Mouse (Mus musculus) midbrain, embryonic 13.5 days (tissue): ENCODE results near the gene Ppil3. TPM values are rescaled to one million over a fixed set of nuclear protein-coding genes. Genes with fewer than 3 reads are reported as not detected.

Experiments
- ATAC-seq: fragments of 200-750 bp; cut with Nextera tagmentation; 2 replicates; pipeline ENCODE4 v1.8.0; 2017; ENCODE audit warnings: mild to moderate bottlenecking, moderate TSS enrichment, moderate library complexity
- H3K27ac ChIP-seq: fragments of 300-500 bp; sonication (generic); 2 replicates; pipeline ENCODE4 v1.5.1; 2015; ENCODE audit warnings: inconsistent platforms, mild to moderate bottlenecking, moderate library complexity
- H3K27me3 ChIP-seq: fragments of 300-500 bp; sonication (generic); 2 replicates; pipeline ENCODE4 v1.6.1; 2015; ENCODE audit warnings: mild to moderate bottlenecking, inconsistent platforms
- H3K36me3 ChIP-seq: fragments of 300-500 bp; sonication (generic); 2 replicates; pipeline ENCODE4 v1.6.1; 2015; ENCODE audit warnings: mild to moderate bottlenecking, inconsistent platforms
- H3K4me1 ChIP-seq: fragments of 300-500 bp; sonication (generic); replicated peaks from 2 replicates; pipeline ENCODE4 v1.6.1; 2015; ENCODE audit warnings: inconsistent platforms
- H3K4me2 ChIP-seq: fragments of 300-500 bp; sonication (generic); replicated peaks from 2 replicates; pipeline ENCODE4 v1.6.1; 2015; ENCODE audit warnings: moderate library complexity, mild to moderate bottlenecking, inconsistent platforms
- H3K4me3 ChIP-seq: fragments of 300-500 bp; sonication (generic); replicated peaks from 2 replicates; pipeline ENCODE4 v1.5.1; 2015; ENCODE audit warnings: mild to moderate bottlenecking, inconsistent platforms
- H3K9ac ChIP-seq: fragments of 300-500 bp; sonication (generic); replicated peaks from 2 replicates; pipeline ENCODE4 v1.6.1; 2015; ENCODE audit warnings: mild to moderate bottlenecking, inconsistent platforms
- H3K9me3 ChIP-seq: fragments of 300-500 bp; sonication (generic); 2 replicates; pipeline ENCODE4 v1.6.1; 2016; ENCODE audit warnings: mild to moderate bottlenecking, inconsistent platforms
- WGBS: fragments of 180-500 bp; shearing (Covaris S2); methylation state at CpG from one replicate; pipeline ENCODE4 v1.1.7; 2015; 5-methylcytosine and 5-hydroxymethylcytosine counted together
- polyA plus RNA-seq: library from polyadenylated mRNA; unstranded; fragments of >200 nt; fragmentation: Nextera tagmentation; extraction: Ambion mirVana; gene quantifications from 2 replicates; pipeline ENCODE4 v1.2.1, GENCODE M21; 2015

Ppil3 gene
- polyA plus RNA-seq, 1 experiment from 2014 or later, result 53.7 TPM

DNA sequence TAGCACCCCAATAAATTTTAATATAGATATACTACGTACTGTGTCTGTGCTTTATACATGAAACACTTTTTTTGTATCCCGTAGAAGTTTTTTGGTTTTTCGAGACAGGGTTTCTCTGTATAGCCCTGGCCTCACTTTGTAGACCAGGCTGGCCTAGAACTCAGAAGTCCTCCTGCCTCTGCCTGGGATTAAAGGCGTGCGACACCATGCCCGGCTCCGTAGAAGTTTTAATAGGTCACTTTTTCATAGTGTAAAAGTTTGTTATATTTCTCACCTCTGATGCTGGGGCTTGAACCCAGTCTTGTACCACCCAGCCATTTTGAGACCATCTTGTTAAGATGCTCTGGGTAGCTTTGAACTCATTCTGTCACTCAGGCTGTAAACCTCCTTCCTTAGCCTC is 38.0 kb downstream of the Ppil3 start:
- Histone ChIP-seq H3K4me1 (no peaks in the 10 kb centered on the region), H3K27me3 (no peaks in the 10 kb centered on the region), H3K4me3 (no peak overlapping the region), H3K27ac (no peak overlapping the region), H3K9me3 (no peaks in the 10 kb centered on the region), H3K9ac (no peak overlapping the region), H3K36me3 (peaks cover 70% of the 10 kb centered on the region), H3K4me2 (no peak overlapping the region)
- WGBS, result 96% methylated on average over 7 of the region's 7 CpGs
- 0 out of 2 replicates have a peak, but pooled peaks have one; percentile 34 for ATAC-seq

DNA sequence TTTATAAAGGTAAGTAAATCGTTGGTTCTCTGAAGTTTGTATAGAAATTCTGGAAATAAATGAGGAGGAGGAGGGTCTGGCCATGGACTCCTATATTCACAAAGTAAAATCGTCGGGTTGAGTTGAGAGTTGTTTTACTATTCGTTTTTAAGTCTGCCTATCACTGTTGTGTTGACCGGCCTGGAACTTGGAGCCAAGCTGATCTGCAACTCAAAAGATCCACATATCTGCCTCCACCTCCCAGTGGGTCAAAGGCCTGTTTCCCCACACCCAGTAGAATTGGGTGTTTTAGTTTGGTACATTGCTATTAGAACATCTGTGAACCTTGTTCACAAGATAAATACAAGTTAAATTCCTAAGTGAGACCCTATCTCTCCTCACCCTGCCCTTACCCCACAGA is 41.5 kb downstream of the Ppil3 start:
- Histone ChIP-seq H3K27me3 (no peaks in the 10 kb centered on the region), H3K36me3 (peaks cover 72% of the 10 kb centered on the region), H3K4me2 (no peak overlapping the region), H3K27ac (no peak overlapping the region), H3K9me3 (no peaks in the 10 kb centered on the region), H3K9ac (no peak overlapping the region), H3K4me3 (no peak overlapping the region), H3K4me1 (no peaks in the 10 kb centered on the region)
- 90% methylated on average over 5 of the region's 5 CpGs for WGBS
- no peak for ATAC-seq

DNA sequence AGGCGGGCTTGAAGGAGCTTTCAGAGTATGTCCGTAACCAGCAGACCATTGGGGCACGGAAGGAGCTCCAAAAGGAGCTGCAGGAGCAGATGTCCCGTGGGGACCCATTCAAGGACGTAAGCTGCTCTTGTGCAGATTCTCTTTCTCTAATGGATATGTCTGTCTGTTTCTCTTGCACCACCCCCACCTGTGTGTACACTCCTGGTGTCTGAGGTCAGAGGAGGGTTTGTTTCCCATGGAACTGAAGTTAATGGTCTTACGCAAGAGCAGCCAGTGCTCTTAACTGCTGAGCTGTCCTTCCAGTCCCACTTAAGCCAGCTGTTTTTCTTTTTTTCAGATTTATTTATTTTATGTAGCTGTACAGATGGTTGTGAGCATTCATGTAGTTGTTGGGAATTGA is 43.9 kb downstream of the Ppil3 start:
- Histone ChIP-seq H3K27ac (no peak overlapping the region), H3K27me3 (no peaks in the 10 kb centered on the region), H3K36me3 (peaks cover 85% of the 10 kb centered on the region), H3K9me3 (no peaks in the 10 kb centered on the region), H3K4me2 (no peak overlapping the region), H3K4me3 (no peak overlapping the region), H3K4me1 (no peaks in the 10 kb centered on the region), H3K9ac (no peak overlapping the region)
- WGBS, result 93% methylated on average over 6 of the region's 6 CpGs
- no peak for ATAC-seq

DNA sequence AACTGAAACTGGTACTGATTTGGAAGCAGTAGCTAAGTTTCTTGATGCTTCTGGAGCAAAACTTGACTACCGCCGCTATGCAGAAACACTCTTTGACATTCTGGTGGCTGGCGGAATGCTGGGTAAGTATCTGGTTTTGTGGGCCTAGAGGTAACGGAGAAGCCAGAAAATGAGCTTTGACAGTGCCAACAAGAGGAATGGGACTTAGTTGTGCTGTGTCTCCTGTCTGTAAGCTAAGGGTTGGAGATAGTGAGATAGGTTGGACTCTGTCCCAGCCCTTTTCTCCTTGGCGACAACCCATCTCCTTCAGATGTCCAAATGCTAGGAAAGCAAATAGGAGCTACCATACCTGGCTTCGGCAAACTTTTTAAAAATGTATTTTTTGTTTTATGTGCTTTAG is 47.6 kb downstream of the Ppil3 start:
- WGBS, result 98% methylated on average over 6 of the region's 6 CpGs
- Histone ChIP-seq H3K4me3 (no peak overlapping the region), H3K4me2 (no peak overlapping the region), H3K9me3 (no peaks in the 10 kb centered on the region), H3K27ac (no peak overlapping the region), H3K36me3 (peaks cover 79% of the 10 kb centered on the region), H3K4me1 (peaks cover 14% of the 10 kb centered on the region), H3K9ac (no peak overlapping the region), H3K27me3 (no peaks in the 10 kb centered on the region)
- no peak for ATAC-seq

DNA sequence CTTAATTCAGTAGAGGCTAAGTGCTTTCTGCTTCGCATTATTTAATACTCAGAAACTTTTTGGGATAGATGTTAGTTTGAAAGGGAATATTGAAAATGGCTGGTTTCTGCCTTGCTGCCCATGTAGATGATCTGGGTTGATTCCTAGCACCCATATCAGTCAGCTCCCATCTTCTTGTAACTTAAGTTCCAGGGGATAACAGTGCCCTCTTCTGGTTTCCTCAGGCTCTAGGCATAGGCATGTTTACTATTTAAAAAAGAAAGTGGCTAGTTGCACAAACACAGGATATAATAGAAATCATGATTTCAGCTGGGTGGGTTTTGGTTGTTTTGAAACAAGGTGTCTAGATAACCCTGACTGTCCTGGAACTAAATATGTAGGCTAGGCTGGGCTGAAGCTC is 49.1 kb downstream of the Ppil3 start:
- Histone ChIP-seq H3K36me3 (peaks cover 64% of the 10 kb centered on the region), H3K4me2 (no peak overlapping the region), H3K9me3 (no peaks in the 10 kb centered on the region), H3K27me3 (no peaks in the 10 kb centered on the region), H3K9ac (no peak overlapping the region), H3K4me1 (peaks cover 23% of the 10 kb centered on the region), H3K4me3 (no peak overlapping the region), H3K27ac (no peak overlapping the region)
- no peak for ATAC-seq
- 97% methylated on average over 1 of the region's 1 CpGs for WGBS

DNA sequence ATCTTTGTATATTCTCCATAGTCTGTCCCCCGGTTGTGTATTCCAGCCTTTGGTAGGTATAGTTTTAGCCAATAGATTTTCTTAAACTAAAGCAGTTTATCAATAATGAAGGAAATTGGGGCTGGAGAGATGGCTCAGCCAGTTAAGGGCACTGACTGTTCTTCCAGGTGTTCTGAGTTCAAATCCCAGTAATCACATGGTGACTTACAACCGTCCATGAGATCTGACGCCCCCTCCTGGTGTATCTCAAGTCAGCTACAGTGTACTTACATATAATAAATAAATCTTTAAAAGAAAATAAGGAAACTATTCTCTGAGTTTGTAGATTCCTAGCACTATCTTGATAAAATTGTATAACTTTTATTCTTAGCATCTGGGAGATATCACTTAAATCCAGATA is 49.9 kb downstream of the Ppil3 start:
- 91% methylated on average over 3 of the region's 3 CpGs for WGBS
- H3K4me1 ChIP-seq, result peaks cover 27% of the 10 kb centered on the region
- H3K27me3 ChIP-seq, result no peaks in the 10 kb centered on the region
- no peak for ATAC-seq
- peaks cover 56% of the 10 kb centered on the region for H3K36me3 ChIP-seq
- H3K9me3 ChIP-seq, result no peaks in the 10 kb centered on the region
- H3K4me3 ChIP-seq, result no peak overlapping the region
- no peak overlapping the region for H3K4me2 ChIP-seq
- H3K9ac ChIP-seq, result no peak overlapping the region
- no peak overlapping the region for H3K27ac ChIP-seq

DNA sequence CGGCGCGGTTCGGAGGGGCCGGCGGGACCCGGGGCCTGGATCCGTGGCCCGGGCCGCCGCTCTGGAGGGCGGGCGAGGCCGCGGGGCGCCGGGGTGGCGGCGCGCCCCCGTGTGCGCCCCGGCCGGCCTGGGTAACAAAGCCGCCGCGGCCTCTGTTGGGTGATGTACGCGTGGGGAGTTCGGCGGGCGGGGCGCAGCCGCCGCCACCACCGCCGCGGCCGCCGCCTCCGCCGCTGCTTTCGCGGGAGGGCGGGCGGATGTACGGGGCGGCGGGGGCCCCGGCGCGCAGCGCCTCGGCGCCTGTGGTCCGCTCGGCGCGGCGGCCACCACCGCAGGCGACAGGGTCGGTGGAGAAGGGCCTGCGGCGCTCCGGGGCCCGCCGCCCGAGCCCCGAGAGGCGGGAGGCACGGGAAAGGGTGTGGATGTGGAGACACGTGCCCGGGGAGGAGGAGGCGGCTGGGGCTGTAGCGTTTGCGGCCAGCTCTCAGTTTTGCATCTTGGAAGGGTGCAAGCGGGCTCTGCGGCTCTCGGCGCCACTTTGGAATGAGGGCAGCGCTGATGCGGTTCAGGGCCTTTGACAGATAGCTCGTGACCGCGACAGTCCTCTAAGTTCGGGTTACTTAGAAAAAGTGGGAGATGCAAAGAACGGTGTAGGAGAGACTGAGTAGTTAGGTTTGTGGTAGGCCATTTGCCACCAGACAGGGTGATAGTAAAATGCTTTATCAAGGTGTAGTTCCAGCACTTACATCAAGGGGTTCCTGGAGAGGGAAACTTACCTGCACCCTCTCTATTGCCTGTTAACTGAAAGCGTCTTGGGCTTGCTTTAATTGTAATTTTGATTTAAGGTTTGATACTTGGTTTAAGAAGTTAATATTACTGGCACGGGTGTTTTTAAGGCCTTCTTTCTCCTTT is 51.7 kb downstream of the Ppil3 start:
- peak overlapping the region; percentile 95 for H3K4me3 ChIP-seq
- H3K9me3 ChIP-seq, result no peaks in the 10 kb centered on the region
- peak overlapping the region; percentile 97 for H3K9ac ChIP-seq
- peak overlapping the region; percentile 88 for H3K4me2 ChIP-seq
- peaks cover 27% of the 10 kb centered on the region for H3K4me1 ChIP-seq
- H3K36me3 ChIP-seq, result peaks cover 40% of the 10 kb centered on the region
- ATAC-seq, result peak; percentile 70
- no peaks in the 10 kb centered on the region for H3K27me3 ChIP-seq
- WGBS, result under 1% methylated on average over 71 of the region's 90 CpGs
- H3K27ac ChIP-seq, result peak overlapping the region; percentile 99

DNA sequence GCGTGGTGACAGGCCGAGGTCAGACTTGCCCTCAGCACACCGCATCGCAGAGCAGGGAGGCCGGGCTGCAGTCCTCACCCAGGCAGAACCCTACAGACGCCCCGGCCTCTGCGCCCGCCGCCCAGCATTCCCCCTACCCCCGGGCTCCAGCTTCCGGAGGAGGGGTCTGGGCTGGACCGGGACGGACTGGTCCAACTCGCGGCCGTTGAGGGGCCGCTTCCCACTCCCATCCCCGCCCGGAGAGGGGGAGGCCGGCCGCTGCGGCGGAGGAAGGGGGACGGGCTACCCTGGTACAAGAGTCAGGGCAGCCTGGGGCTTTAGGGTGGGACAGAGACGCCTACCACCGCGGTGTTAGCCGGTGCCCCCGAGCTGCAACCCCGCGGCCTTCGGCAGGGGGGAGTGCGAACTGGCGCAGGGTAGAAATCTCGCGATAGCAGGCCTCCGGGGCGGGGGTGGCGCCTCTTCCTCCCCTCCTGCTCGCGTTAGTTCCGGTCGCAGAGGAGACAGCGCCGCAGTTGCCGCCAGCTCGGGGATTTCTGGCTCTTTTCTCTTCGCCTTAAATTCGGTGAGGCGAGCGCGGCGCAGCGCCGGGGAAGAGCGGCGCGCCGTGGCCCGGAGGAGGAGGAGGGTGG is 52.5 kb downstream of the Ppil3 start, which contains the start of gene Bzw1:
TSS of gene Bzw1 (plus strand) at position 247 of the 632 bp plus-strand sequence.
- Histone ChIP-seq H3K4me3 (peak within 1 kb of the TSS; percentile 95), H3K27me3 (no peaks in the 10 kb centered on the region), H3K9ac (peak within 1 kb of the TSS; percentile 97), H3K36me3 (peaks cover 32% of the 10 kb centered on the region), H3K9me3 (no peaks in the 10 kb centered on the region), H3K4me2 (peak within 1 kb of the TSS; percentile 88), H3K4me1 (peaks cover 27% of the 10 kb centered on the region), H3K27ac (peak within 1 kb of the TSS; percentile 99)
- peak; percentile 98 for ATAC-seq
- under 1% methylated on average over 53 of the region's 61 CpGs for WGBS

DNA sequence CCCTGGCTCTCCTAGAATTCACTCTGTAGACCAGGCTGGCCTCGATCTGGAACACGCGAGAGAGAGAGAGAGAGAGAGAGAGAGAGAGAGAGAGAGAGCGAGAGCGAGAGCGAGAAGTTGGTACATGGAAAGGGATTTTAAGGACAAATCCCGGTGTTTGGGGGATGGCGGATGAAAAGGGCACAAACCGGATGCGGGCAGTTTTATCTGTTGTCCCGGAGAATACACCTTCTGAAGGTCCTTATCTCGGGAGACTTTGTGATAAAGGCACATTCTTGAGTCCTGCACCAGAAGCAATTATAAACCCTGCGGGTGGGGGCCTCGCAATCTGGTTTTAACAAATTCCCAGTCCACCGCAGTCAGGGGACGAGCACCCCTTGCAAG is 53.0 kb downstream of the Ppil3 start:
- Histone ChIP-seq H3K36me3 (peaks cover 27% of the 10 kb centered on the region), H3K9me3 (no peaks in the 10 kb centered on the region), H3K4me3 (peak overlapping the region; percentile 95), H3K9ac (peak overlapping the region; percentile 97), H3K27me3 (no peaks in the 10 kb centered on the region), H3K4me1 (peaks cover 27% of the 10 kb centered on the region), H3K27ac (peak overlapping the region; percentile 99), H3K4me2 (peak overlapping the region; percentile 88)
- WGBS, result under 1% methylated on average over 16 of the region's 16 CpGs
- ATAC-seq, result no peak; the same call in 1 of the 2 replicates

DNA sequence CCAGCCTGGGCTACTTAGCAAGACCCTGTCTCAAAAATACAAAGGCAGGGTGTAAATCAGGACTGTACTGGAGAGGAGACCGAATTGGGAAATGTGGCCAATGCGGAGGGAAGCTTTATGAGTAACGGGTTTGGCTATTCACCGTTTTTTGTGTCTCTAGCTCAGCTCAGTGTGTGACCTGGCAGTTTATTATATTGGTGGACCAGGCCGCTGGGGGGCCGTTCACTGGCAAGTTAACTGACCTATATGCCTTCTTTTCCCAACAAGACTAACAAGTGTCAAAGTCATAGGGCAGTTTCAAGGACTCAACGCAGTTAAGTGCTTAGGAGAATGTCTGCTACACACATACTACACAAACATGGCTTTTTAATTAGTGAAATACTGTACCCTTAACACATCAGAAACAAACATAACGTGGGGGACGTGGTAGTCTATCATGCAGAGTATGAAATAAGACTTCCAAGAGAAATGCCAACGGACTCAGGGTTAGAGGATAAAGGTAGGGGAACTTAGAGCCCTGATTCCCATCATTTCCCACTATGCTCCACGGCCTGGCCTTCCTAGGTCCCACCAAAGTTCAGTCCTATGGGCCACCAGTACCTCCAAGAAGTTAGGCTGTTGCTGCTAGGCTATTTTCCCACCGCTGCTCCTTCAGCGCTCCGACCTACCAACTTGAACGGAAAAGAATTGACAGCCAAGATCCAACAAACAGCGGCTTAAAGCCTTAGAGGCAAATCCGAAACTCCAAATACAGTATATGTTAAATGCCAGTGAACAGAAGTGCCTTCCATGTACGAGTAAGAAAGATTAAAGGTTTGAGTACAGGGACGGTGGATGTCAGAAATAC is 53.6 kb downstream of the Ppil3 start:
- Histone ChIP-seq H3K36me3 (peaks cover 21% of the 10 kb centered on the region), H3K4me2 (peak overlapping the region; percentile 88), H3K4me3 (peak overlapping the region; percentile 95), H3K27me3 (no peaks in the 10 kb centered on the region), H3K4me1 (peaks cover 27% of the 10 kb centered on the region), H3K27ac (peak overlapping the region; percentile 99), H3K9me3 (no peaks in the 10 kb centered on the region), H3K9ac (peak overlapping the region; percentile 97)
- ATAC-seq, result no peak
- WGBS, result 43% methylated on average over 19 of the region's 19 CpGs

DNA sequence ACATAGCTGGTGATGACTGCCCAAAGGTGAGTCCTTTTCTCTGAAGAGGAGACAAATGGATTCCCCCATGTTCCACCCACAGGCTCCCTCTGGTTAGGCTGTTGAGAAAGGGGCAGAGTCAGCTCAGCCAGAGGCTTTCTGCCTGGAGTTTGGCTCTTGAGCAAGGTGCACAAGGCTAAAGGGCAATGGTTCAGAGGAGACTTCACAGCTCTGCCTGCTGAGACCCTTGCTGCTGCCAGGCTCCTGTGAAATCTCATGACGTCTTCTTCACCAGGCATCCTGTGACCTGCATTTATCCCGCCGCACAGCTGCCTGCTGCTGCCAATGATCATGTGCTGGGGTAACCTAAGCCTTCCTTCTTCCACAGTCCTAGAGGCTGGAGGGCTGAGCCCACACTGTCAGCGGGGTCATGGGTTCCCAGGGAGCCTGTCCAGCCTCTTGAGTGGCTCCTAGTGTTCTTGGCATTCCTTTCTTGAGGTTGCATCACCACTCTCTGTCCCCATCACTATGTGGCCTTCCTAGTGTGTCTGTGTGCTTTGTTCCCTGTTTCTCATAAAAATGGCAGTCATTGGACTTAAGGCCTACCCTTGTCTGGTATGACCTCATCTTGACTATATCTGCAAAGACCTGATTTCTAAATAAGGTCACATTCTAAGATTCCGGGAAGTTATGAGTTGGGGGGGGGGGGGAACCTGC is 62.6 kb downstream of the Ppil3 start:
- Histone ChIP-seq H3K36me3 (no peaks in the 10 kb centered on the region), H3K27ac (no peak overlapping the region), H3K4me3 (no peak overlapping the region), H3K9me3 (no peaks in the 10 kb centered on the region), H3K4me1 (no peaks in the 10 kb centered on the region), H3K9ac (no peak overlapping the region), H3K27me3 (no peaks in the 10 kb centered on the region), H3K4me2 (no peak overlapping the region)
- no peak for ATAC-seq
- WGBS, result 76% methylated on average over 5 of the region's 5 CpGs
